Mouse (Mus musculus): ENCODE measurements around the gene Zcchc24. TPM values are rescaled to one million over a fixed set of nuclear protein-coding genes. Genes with fewer than 3 reads are reported as not detected.

Zcchc24 gene
- polyA plus RNA-seq, 2 experiments, result 5.7 TPM

GRCm38 (mm10) chr14:25708451-25708850 is 60.4 kb downstream of the Zcchc24 start:
- Histone ChIP-seq H3K36me3 (replicated peaks; ENCODE audit: control insufficient read depth, insufficient read depth, low read depth) (no peaks in the 10 kb centered on the region), H3K27ac (no peak overlapping the region), H3K4me1 (replicated peaks; ENCODE audit: control insufficient read depth in 2 of 2, insufficient read depth in 2 of 2, low read length in 1 of 2) (peaks cover 8 to 38% of the 10 kb centered on the region in 2 experiments), H3K27me3 (ENCODE audit: control insufficient read depth, insufficient read depth, low read length) (no peaks in the 10 kb centered on the region), H3K4me3 (ENCODE audit: insufficient read depth in 1 of 2, low read depth in 2 of 2, low read length in 2 of 2) (no peak overlapping the region), H3K9ac (replicated peaks) (no peak overlapping the region), H3K4me2 (ENCODE audit: low read depth) (no peak overlapping the region), H3K9me3 (ENCODE audit: control insufficient read depth, low read length) (no peaks in the 10 kb centered on the region)
- DNase-seq (ENCODE audit: low read depth in 3 of 3, low spot score in 3 of 3) (no peak), ATAC-seq (ENCODE audit: insufficient read depth) (no peak)
- WGBS (ENCODE audit: insufficient replicate concordance), result 61% methylated on average over 4 of the region's 4 CpGs
- TF ChIP-seq CTCF (IDR thresholded peaks at IDR 0.05; ENCODE audit: low read depth), result no peak
- TF ChIP-seq EP300 (IDR thresholded peaks at IDR 0.05; ENCODE audit: low read depth), result no peak

- H3K27ac ChIP-seq, result no peak overlapping the region
Measured at GRCm38 (mm10) chr14:25707691-25708181, 61.1 kb downstream of the Zcchc24 start.

GRCm38 (mm10) chr14:25701986-25702385 is 66.9 kb downstream of the Zcchc24 start:
- DNase-seq (ENCODE audit: low read depth in 3 of 3, low spot score in 3 of 3), result no peak
- no peak for ATAC-seq (ENCODE audit: insufficient read depth)

More at GRCm38 (mm10) chr14:25707691-25708181, 61.1 kb downstream of the Zcchc24 start:
- Histone ChIP-seq H3K9me3 (ENCODE audit: control insufficient read depth, low read length) (no peaks in the 10 kb centered on the region), H3K4me3 (ENCODE audit: insufficient read depth in 1 of 2, low read depth in 2 of 2, low read length in 2 of 2) (no peak overlapping the region), H3K4me1 (replicated peaks; ENCODE audit: control insufficient read depth in 2 of 2, insufficient read depth in 2 of 2, low read length in 1 of 2) (peaks cover 8 to 38% of the 10 kb centered on the region in 2 experiments), H3K36me3 (replicated peaks; ENCODE audit: control insufficient read depth, insufficient read depth, low read depth) (no peaks in the 10 kb centered on the region), H3K4me2 (ENCODE audit: low read depth) (no peak overlapping the region), H3K27me3 (ENCODE audit: control insufficient read depth, insufficient read depth, low read length) (no peaks in the 10 kb centered on the region), H3K9ac (replicated peaks) (no peak overlapping the region)
- WGBS (ENCODE audit: insufficient replicate concordance), result 24% methylated on average over 5 of the region's 5 CpGs
- DNase-seq (ENCODE audit: low read depth in 3 of 3, low spot score in 3 of 3) (no peak), ATAC-seq (ENCODE audit: insufficient read depth) (no peak)
- TF ChIP-seq CTCF (IDR thresholded peaks at IDR 0.05; ENCODE audit: low read depth) (peak; percentile 75), EP300 (IDR thresholded peaks at IDR 0.05; ENCODE audit: low read depth) (no peak)

GRCm38 (mm10) chr14:25696356-25696755 is 72.5 kb downstream of the Zcchc24 start:
- no peak for ATAC-seq (ENCODE audit: insufficient read depth)
- no peaks in the 10 kb centered on the region for H3K27me3 ChIP-seq (ENCODE audit: control insufficient read depth, insufficient read depth, low read length)
- H3K27ac ChIP-seq, result no peak overlapping the region
- DNase-seq (ENCODE audit: low read depth in 3 of 3, low spot score in 3 of 3), result no peak
- peaks cover 0 to 14% of the 10 kb centered on the region in 2 experiments; a peak in 2 of 4 replicates for H3K4me1 ChIP-seq (replicated peaks; ENCODE audit: control insufficient read depth in 2 of 2, insufficient read depth in 2 of 2, low read length in 1 of 2)
- H3K9ac ChIP-seq (replicated peaks), result no peak overlapping the region
- no peak overlapping the region for H3K4me2 ChIP-seq (ENCODE audit: low read depth)
- peaks cover 7% of the 10 kb centered on the region for H3K36me3 ChIP-seq (replicated peaks; ENCODE audit: control insufficient read depth, insufficient read depth, low read depth)
- WGBS (ENCODE audit: insufficient replicate concordance), result 63% methylated on average over 2 of the region's 2 CpGs
- H3K4me3 ChIP-seq (ENCODE audit: insufficient read depth in 1 of 2, low read depth in 2 of 2, low read length in 2 of 2), result no peak overlapping the region
- no peaks in the 10 kb centered on the region for H3K9me3 ChIP-seq (ENCODE audit: control insufficient read depth, low read length)
- TF ChIP-seq CTCF (IDR thresholded peaks at IDR 0.05; ENCODE audit: low read depth) (no peak), EP300 (IDR thresholded peaks at IDR 0.05; ENCODE audit: low read depth) (no peak)

More at GRCm38 (mm10) chr14:25701986-25702385, 66.9 kb downstream of the Zcchc24 start:
- Histone ChIP-seq H3K4me1 (replicated peaks; ENCODE audit: control insufficient read depth in 2 of 2, insufficient read depth in 2 of 2, low read length in 1 of 2) (no peaks in the 10 kb centered on the region), H3K36me3 (replicated peaks; ENCODE audit: control insufficient read depth, insufficient read depth, low read depth) (peaks cover 7% of the 10 kb centered on the region), H3K4me2 (ENCODE audit: low read depth) (no peak overlapping the region), H3K27me3 (ENCODE audit: control insufficient read depth, insufficient read depth, low read length) (no peaks in the 10 kb centered on the region), H3K4me3 (ENCODE audit: insufficient read depth in 1 of 2, low read depth in 2 of 2, low read length in 2 of 2) (no peak overlapping the region), H3K27ac (no peak overlapping the region), H3K9me3 (ENCODE audit: control insufficient read depth, low read length) (no peaks in the 10 kb centered on the region), H3K9ac (replicated peaks) (no peak overlapping the region)
- no peak for TF ChIP-seq EP300 (IDR thresholded peaks at IDR 0.05; ENCODE audit: low read depth)
- TF ChIP-seq CTCF (IDR thresholded peaks at IDR 0.05; ENCODE audit: low read depth), result peak; percentile 67

GRCm38 (mm10) chr14:25695059-25695458 is 73.8 kb downstream of the Zcchc24 start:
- ATAC-seq (ENCODE audit: insufficient read depth) (peak; percentile 9; the same call in 1 of the 2 replicates), DNase-seq (ENCODE audit: low read depth in 3 of 3, low spot score in 3 of 3) (peak in 1 of 3 experiments; percentile 30)
- 3% methylated on average over 6 of the region's 6 CpGs for WGBS (ENCODE audit: insufficient replicate concordance)
- no peak overlapping the region for H3K27ac ChIP-seq
- H3K4me2 ChIP-seq (ENCODE audit: low read depth), result peak overlapping the region; percentile 83
- peaks cover 7% of the 10 kb centered on the region for H3K36me3 ChIP-seq (replicated peaks; ENCODE audit: control insufficient read depth, insufficient read depth, low read depth)
- H3K9me3 ChIP-seq (ENCODE audit: control insufficient read depth, low read length), result no peaks in the 10 kb centered on the region
- TF ChIP-seq CTCF (IDR thresholded peaks at IDR 0.05; ENCODE audit: low read depth), result no peak
- peak; percentile 46; the same call in 1 of the 2 replicates for TF ChIP-seq EP300 (IDR thresholded peaks at IDR 0.05; ENCODE audit: low read depth)
- peak overlapping the region; percentile 71 to 81 for H3K4me3 ChIP-seq (ENCODE audit: insufficient read depth in 1 of 2, low read depth in 2 of 2, low read length in 2 of 2)
- H3K9ac ChIP-seq (replicated peaks), result peak overlapping the region; percentile 66
- H3K27me3 ChIP-seq (ENCODE audit: control insufficient read depth, insufficient read depth, low read length), result no peaks in the 10 kb centered on the region
- peaks cover 0 to 14% of the 10 kb centered on the region in 2 experiments; a peak in 2 of 4 replicates for H3K4me1 ChIP-seq (replicated peaks; ENCODE audit: control insufficient read depth in 2 of 2, insufficient read depth in 2 of 2, low read length in 1 of 2)
